Mouse (Mus musculus): ENCODE measurements around the gene D5Ertd579e. TPM values are rescaled to one million over a fixed set of nuclear protein-coding genes. Genes with fewer than 3 reads are reported as not detected.

D5Ertd579e gene
- polyA plus RNA-seq, 1 experiment from 2014 or later: 39.4 TPM

- no peak overlapping the region for H3K4me2 ChIP-seq (replicated peaks)
- no peak overlapping the region for H3K4me3 ChIP-seq (replicated peaks)
- H3K36me3 ChIP-seq: no peaks in the 10 kb centered on the region
- no peak overlapping the region for H3K27ac ChIP-seq
- no peak for ATAC-seq
- H3K4me1 ChIP-seq (replicated peaks): no peaks in the 10 kb centered on the region
- no peaks in the 10 kb centered on the region for H3K9me3 ChIP-seq
- WGBS: 80% methylated on average over 4 of the region's 4 CpGs
- no peak overlapping the region; the same call in 1 of the 2 replicates for H3K9ac ChIP-seq (replicated peaks)
- H3K27me3 ChIP-seq: no peaks in the 10 kb centered on the region
Observed at GRCm38 (mm10) chr5:36729086-36729473, 33.3 kb upstream of the D5Ertd579e start.

GRCm38 (mm10) chr5:36728403-36729085 is 32.7 kb upstream of the D5Ertd579e start:
- Histone ChIP-seq H3K36me3 (no peaks in the 10 kb centered on the region), H3K4me2 (replicated peaks) (no peak overlapping the region), H3K4me1 (replicated peaks) (no peaks in the 10 kb centered on the region), H3K9me3 (no peaks in the 10 kb centered on the region), H3K27me3 (no peaks in the 10 kb centered on the region), H3K27ac (no peak overlapping the region), H3K4me3 (replicated peaks) (no peak overlapping the region), H3K9ac (replicated peaks) (no peak overlapping the region)
- WGBS: 79% methylated on average over 8 of the region's 8 CpGs
- ATAC-seq: no peak

- Histone ChIP-seq H3K9ac (replicated peaks) (no peak overlapping the region), H3K36me3 (no peaks in the 10 kb centered on the region), H3K4me1 (replicated peaks) (no peaks in the 10 kb centered on the region), H3K27me3 (no peaks in the 10 kb centered on the region), H3K4me3 (replicated peaks) (no peak overlapping the region), H3K4me2 (replicated peaks) (no peak overlapping the region), H3K27ac (no peak overlapping the region), H3K9me3 (no peaks in the 10 kb centered on the region)
- WGBS: 80% methylated on average over 7 of the region's 7 CpGs
- no peak for ATAC-seq
Observed at GRCm38 (mm10) chr5:36727776-36728175, 32.0 kb upstream of the D5Ertd579e start.

- Histone ChIP-seq H3K9me3 (no peaks in the 10 kb centered on the region), H3K27me3 (no peaks in the 10 kb centered on the region), H3K4me3 (replicated peaks) (no peak overlapping the region), H3K4me1 (replicated peaks) (no peaks in the 10 kb centered on the region), H3K4me2 (replicated peaks) (no peak overlapping the region), H3K27ac (no peak overlapping the region), H3K9ac (replicated peaks) (no peak overlapping the region), H3K36me3 (no peaks in the 10 kb centered on the region)
- 76% methylated on average over 2 of the region's 2 CpGs for WGBS
- no peak for ATAC-seq
Observed at GRCm38 (mm10) chr5:36727136-36727535, 31.3 kb upstream of the D5Ertd579e start.

- 77% methylated on average over 9 of the region's 9 CpGs for WGBS
- no peaks in the 10 kb centered on the region for H3K27me3 ChIP-seq
- ATAC-seq: no peak
Observed at GRCm38 (mm10) chr5:36726387-36726801, 30.6 kb upstream of the D5Ertd579e start.

GRCm38 (mm10) chr5:36725861-36726260 is 30.0 kb upstream of the D5Ertd579e start:
- Histone ChIP-seq H3K9me3 (no peaks in the 10 kb centered on the region), H3K4me3 (replicated peaks) (no peak overlapping the region), H3K27ac (no peak overlapping the region), H3K4me2 (replicated peaks) (no peak overlapping the region), H3K9ac (replicated peaks) (no peak overlapping the region), H3K36me3 (no peaks in the 10 kb centered on the region), H3K27me3 (no peaks in the 10 kb centered on the region), H3K4me1 (replicated peaks) (no peaks in the 10 kb centered on the region)
- no peak for ATAC-seq
- WGBS: 66% methylated on average over 12 of the region's 12 CpGs

More at GRCm38 (mm10) chr5:36726387-36726801, 30.6 kb upstream of the D5Ertd579e start:
- Histone ChIP-seq H3K36me3 (no peaks in the 10 kb centered on the region), H3K9ac (replicated peaks) (no peak overlapping the region), H3K4me2 (replicated peaks) (no peak overlapping the region), H3K4me3 (replicated peaks) (no peak overlapping the region), H3K4me1 (replicated peaks) (no peaks in the 10 kb centered on the region), H3K9me3 (no peaks in the 10 kb centered on the region), H3K27ac (no peak overlapping the region)

GRCm38 (mm10) chr5:36724274-36724673 is 28.4 kb upstream of the D5Ertd579e start:
- Histone ChIP-seq H3K4me1 (replicated peaks) (no peaks in the 10 kb centered on the region), H3K36me3 (no peaks in the 10 kb centered on the region), H3K27me3 (no peaks in the 10 kb centered on the region), H3K27ac (no peak overlapping the region), H3K4me2 (replicated peaks) (no peak overlapping the region), H3K4me3 (replicated peaks) (no peak overlapping the region), H3K9ac (replicated peaks) (no peak overlapping the region), H3K9me3 (no peaks in the 10 kb centered on the region)
- ATAC-seq: no peak
- 76% methylated on average over 7 of the region's 7 CpGs for WGBS

GRCm38 (mm10) chr5:36723356-36723755 is 27.5 kb upstream of the D5Ertd579e start:
- no peaks in the 10 kb centered on the region for H3K4me1 ChIP-seq (replicated peaks)
- no peak for ATAC-seq
- no peak overlapping the region for H3K27ac ChIP-seq
- H3K4me3 ChIP-seq (replicated peaks): no peak overlapping the region
- H3K27me3 ChIP-seq: no peaks in the 10 kb centered on the region
- H3K4me2 ChIP-seq (replicated peaks): no peak overlapping the region
- H3K9ac ChIP-seq (replicated peaks): no peak overlapping the region
- WGBS: 63% methylated on average over 9 of the region's 9 CpGs
- H3K36me3 ChIP-seq: no peaks in the 10 kb centered on the region
- no peaks in the 10 kb centered on the region for H3K9me3 ChIP-seq

GRCm38 (mm10) chr5:36722415-36722856 is 26.6 kb upstream of the D5Ertd579e start:
- Histone ChIP-seq H3K4me3 (replicated peaks) (no peak overlapping the region), H3K9me3 (no peaks in the 10 kb centered on the region), H3K4me1 (replicated peaks) (no peaks in the 10 kb centered on the region), H3K9ac (replicated peaks) (no peak overlapping the region), H3K27me3 (no peaks in the 10 kb centered on the region), H3K4me2 (replicated peaks) (no peak overlapping the region), H3K27ac (no peak overlapping the region), H3K36me3 (no peaks in the 10 kb centered on the region)
- no peak for ATAC-seq
- WGBS: 79% methylated on average over 6 of the region's 6 CpGs

- no peak for ATAC-seq
- no peaks in the 10 kb centered on the region for H3K36me3 ChIP-seq
- 76% methylated on average over 5 of the region's 5 CpGs for WGBS
- H3K9me3 ChIP-seq: no peaks in the 10 kb centered on the region
- no peaks in the 10 kb centered on the region for H3K27me3 ChIP-seq
- H3K9ac ChIP-seq (replicated peaks): no peak overlapping the region
- no peak overlapping the region for H3K4me2 ChIP-seq (replicated peaks)
- H3K4me3 ChIP-seq (replicated peaks): no peak overlapping the region
- H3K4me1 ChIP-seq (replicated peaks): no peaks in the 10 kb centered on the region
- no peak overlapping the region for H3K27ac ChIP-seq
Observed at GRCm38 (mm10) chr5:36720710-36721375, 25.0 kb upstream of the D5Ertd579e start.

GRCm38 (mm10) chr5:36720219-36720618 is 24.4 kb upstream of the D5Ertd579e start:
- Histone ChIP-seq H3K27ac (no peak overlapping the region), H3K4me1 (replicated peaks) (no peaks in the 10 kb centered on the region), H3K4me3 (replicated peaks) (no peak overlapping the region), H3K9ac (replicated peaks) (no peak overlapping the region), H3K36me3 (no peaks in the 10 kb centered on the region), H3K27me3 (no peaks in the 10 kb centered on the region), H3K4me2 (replicated peaks) (no peak overlapping the region), H3K9me3 (no peaks in the 10 kb centered on the region)
- WGBS: 91% methylated on average over 5 of the region's 5 CpGs
- ATAC-seq: no peak

GRCm38 (mm10) chr5:36719601-36720000 is 23.8 kb upstream of the D5Ertd579e start:
- Histone ChIP-seq H3K27me3 (no peaks in the 10 kb centered on the region), H3K27ac (no peak overlapping the region), H3K9ac (replicated peaks) (no peak overlapping the region), H3K9me3 (no peaks in the 10 kb centered on the region), H3K4me1 (replicated peaks) (no peaks in the 10 kb centered on the region), H3K4me3 (replicated peaks) (no peak overlapping the region), H3K36me3 (no peaks in the 10 kb centered on the region), H3K4me2 (replicated peaks) (no peak overlapping the region)
- no peak for ATAC-seq
- WGBS: 87% methylated on average over 3 of the region's 3 CpGs

Data from midbrain, embryonic 13.5 days (tissue).